11 mouse cellular contexts compared by ENCODE assay signal in genomic region chr1:60652570-60653011, GRCm38 (mm10).
DNase-seq lines count a peak whose midpoint lies in the region; ATAC-seq and TF ChIP-seq lines count a peak whose summit lies in the region.
"Had no signal": no experiment of that assay in that cellular context is flagged by ENCODE, and none has a peak within 500 bp of the region (broad histone marks: within the 10 kb centered on the region; RNA-seq: fewer than 3 reads in every experiment).

No protein-coding gene starts in this region.

- H3K27ac ChIP-seq in lung, postnatal 0 days (ENCODE audit: low read length): peak overlapping the region; percentile 52; the same call in 1 of the 2 replicates
- H3K27ac ChIP-seq: midbrain, embryonic 12.5 days had no signal

- ATAC-seq in lung, postnatal 0 days: peak; percentile 81
- ATAC-seq: Patski had no signal

- H3K9me3 ChIP-seq in lung, postnatal 0 days (ENCODE audit: low read length): no peaks in the 10 kb centered on the region
- H3K9me3 ChIP-seq: midbrain, embryonic 12.5 days had no signal

- H3K4me2 ChIP-seq in lung, postnatal 0 days (replicated peaks; ENCODE audit: low read depth, low read length): no peak overlapping the region
- H3K4me2 ChIP-seq: midbrain, embryonic 12.5 days had no signal

- no peak overlapping the region for H3K9ac ChIP-seq in lung, postnatal 0 days (replicated peaks; ENCODE audit: low read depth)
- H3K9ac ChIP-seq: midbrain, embryonic 12.5 days had no signal

- intact Hi-C loops in left cerebral cortex, postnatal 10 days (cut with DNase I): no loop called here

- peak; percentile 97 for TF ChIP-seq EP300 in lung, postnatal 0 days (IDR thresholded peaks at IDR 0.05)

- WGBS in lung, postnatal 0 days: 12% methylated on average over 4 of the region's 4 CpGs

- peaks cover 8% of the 10 kb centered on the region; the same call in 1 of the 2 replicates for H3K4me1 ChIP-seq in lung, postnatal 0 days (ENCODE audit: insufficient read depth, low read depth, low read length)
- H3K4me1 ChIP-seq: midbrain, embryonic 12.5 days had no signal

- no peaks in the 10 kb centered on the region for H3K27me3 ChIP-seq in lung, postnatal 0 days (replicated peaks; ENCODE audit: insufficient read depth, low read length)
- H3K27me3 ChIP-seq: midbrain, embryonic 12.5 days; Patski had no signal

- no peak overlapping the region for H3K4me3 ChIP-seq in lung, postnatal 0 days (ENCODE audit: low read depth, low read length)
- H3K4me3 ChIP-seq: midbrain, embryonic 12.5 days had no signal

- DNase-seq in adrenal gland, postnatal 14 days: peak; percentile 13
- DNase-seq in adrenal gland, postnatal 25 days: no peak
- peak; percentile 10 for DNase-seq in testis, postnatal 14 days (ENCODE audit: low spot score)
- no peak for DNase-seq in testis, postnatal 10 days (ENCODE audit: low spot score)
- DNase-seq in lung, postnatal 0 days (ENCODE audit: low spot score): peak; percentile 81
- peak; percentile 26 for DNase-seq in yolk sac, embryonic 10.5 days (ENCODE audit: low spot score)
- DNase-seq in left cerebral cortex, postnatal 10 days (ENCODE audit: extremely low spot score in 1 of 2, low spot score in 2 of 2): no peak
- DNase-seq in embryo, embryonic 10 days (ENCODE audit: low spot score): no peak
- DNase-seq: cerebellum, adult 8-10 months had no signal

- TF ChIP-seq CTCF in lung, postnatal 0 days (IDR thresholded peaks at IDR 0.05): no peak

- no peaks in the 10 kb centered on the region for H3K36me3 ChIP-seq in lung, postnatal 0 days (ENCODE audit: insufficient read depth, low read length)
- H3K36me3 ChIP-seq: midbrain, embryonic 12.5 days had no signal

Comparison
In these comparisons a context has a peak if more than half of its experiments do, and no peak if none do; other contexts are left out.
1. DNase-seq: peak in adrenal gland, postnatal 14 days (single experiment), testis, postnatal 14 days (single experiment), lung, postnatal 0 days (single experiment) and yolk sac, embryonic 10.5 days (single experiment); none in adrenal gland, postnatal 25 days (single experiment), testis, postnatal 10 days (single experiment), left cerebral cortex, postnatal 10 days (0 of 2) and embryo, embryonic 10 days (single experiment).